Mouse (Mus musculus) stomach, postnatal 0 days (tissue): ENCODE results near the gene Nxn. TPM values are rescaled to one million over a fixed set of nuclear protein-coding genes. Genes with fewer than 3 reads are reported as not detected.
"Not testable (repeated sequence)": the region's sequence is repeated elsewhere in the genome, so short reads cannot be mapped to it uniquely, and the experiment has no call there.

Source experiments
- ATAC-seq: fragments of 200-750 bp; cut with Nextera tagmentation; 2 replicates; pipeline ENCODE4 v1.8.0; 2017; ENCODE audit not compliant: low FRiP score, low TSS enrichment
- DNase-seq: peaks from one replicate; pipeline ENCODE4 v3.0.0-alpha.2; 2016; ENCODE audit warnings: low spot score
- H3K27ac ChIP-seq: fragments of 300-500 bp; sonication (generic); replicated peaks from 2 replicates; pipeline ENCODE4 v1.5.1; 2014; ENCODE audit warnings: mild to moderate bottlenecking, control low read depth
- H3K27me3 ChIP-seq: fragments of 300-500 bp; sonication (generic); 2 replicates; pipeline ENCODE4 v1.6.1; 2014; ENCODE audit warnings: low read length; ENCODE audit not compliant: control insufficient read depth, insufficient read depth
- H3K36me3 ChIP-seq: fragments of 300-500 bp; sonication (generic); 2 replicates; pipeline ENCODE4 v1.6.1; 2014; ENCODE audit warnings: low read length, mixed read lengths; ENCODE audit not compliant: control insufficient read depth, insufficient read depth
- H3K4me1 ChIP-seq: fragments of 300-500 bp; sonication (generic); replicated peaks from 2 replicates; pipeline ENCODE4 v1.6.1; 2014; ENCODE audit warnings: antibody characterized with exemption; ENCODE audit not compliant: control insufficient read depth, insufficient read depth
- H3K4me2 ChIP-seq: fragments of 300-500 bp; sonication (generic); replicated peaks from 2 replicates; pipeline ENCODE4 v1.6.1; 2014; ENCODE audit warnings: low read depth, mild to moderate bottlenecking, control low read depth, moderate library complexity
- H3K4me3 ChIP-seq: fragments of 300-500 bp; sonication (generic); 2 replicates; pipeline ENCODE4 v1.5.1; 2014; ENCODE audit warnings: low read depth, low read length, control low read depth
- H3K9ac ChIP-seq: fragments of 300-500 bp; sonication (generic); 2 replicates; pipeline ENCODE4 v1.6.1; 2014; ENCODE audit warnings: mild to moderate bottlenecking, low read length, control low read depth, mixed read lengths
- H3K9me3 ChIP-seq: fragments of 300-500 bp; sonication (generic); 2 replicates; pipeline ENCODE4 v1.6.1; 2016; ENCODE audit warnings: low read length; ENCODE audit not compliant: control insufficient read depth
- CTCF ChIP-seq: IDR thresholded peaks from 2 replicates; pipeline ENCODE4 v1.5.1; 2016; ENCODE audit warnings: antibody characterized with exemption, low read depth, mild to moderate bottlenecking, moderate library complexity
- EP300 ChIP-seq: optimal IDR thresholded peaks from 2 replicates; pipeline ENCODE3; 2016; ENCODE audit warnings: antibody characterized with exemption
- WGBS: fragments of 180-500 bp; shearing (Covaris S2); extraction: QIAGEN DNeasy Blood & Tissue Kit; methylation state at CpG from one replicate; pipeline ENCODE4 v1.1.7; 2014; 5-methylcytosine and 5-hydroxymethylcytosine counted together
- polyA plus RNA-seq: library from polyadenylated mRNA; unstranded; fragments of >200 nt; fragmentation: Nextera tagmentation; extraction: Ambion mirVana; gene quantifications from 2 replicates; pipeline ENCODE4 v1.2.1, GENCODE M21; 2015

Gene Nxn
- polyA plus RNA-seq, 1 experiment from 2014 or later = 24.0 TPM

GRCm38 (mm10) chr11:76216049-76216540 is 182.8 kb downstream of the Nxn start:
- Histone ChIP-seq H3K4me3 (0 out of 2 replicates have a peak overlapping the region, but pooled peaks have one; percentile 80), H3K27ac (peak overlapping the region; percentile 97), H3K9me3 (no peaks in the 10 kb centered on the region), H3K4me2 (peak overlapping the region; percentile 92), H3K9ac (no peak overlapping the region), H3K4me1 (no peaks in the 10 kb centered on the region), H3K27me3 (no peaks in the 10 kb centered on the region), H3K36me3 (no peaks in the 10 kb centered on the region; the same call in 1 of the 2 replicates)
- ATAC-seq (no peak), DNase-seq (no peak)
- TF ChIP-seq CTCF = no peak
- TF ChIP-seq EP300 = no peak
- WGBS = 82% methylated on average over 5 of the region's 5 CpGs

GRCm38 (mm10) chr11:76215011-76215410 is 183.9 kb downstream of the Nxn start:
- H3K9me3 ChIP-seq = no peaks in the 10 kb centered on the region
- no peak overlapping the region for H3K4me2 ChIP-seq
- no peaks in the 10 kb centered on the region; the same call in 1 of the 2 replicates for H3K36me3 ChIP-seq
- H3K27ac ChIP-seq = peak overlapping the region; percentile 25; the same call in 1 of the 2 replicates
- no peaks in the 10 kb centered on the region for H3K27me3 ChIP-seq
- no peak for DNase-seq
- peak; percentile 54 for TF ChIP-seq EP300
- TF ChIP-seq CTCF = no peak
- no peaks in the 10 kb centered on the region; the same call in 1 of the 2 replicates for H3K4me1 ChIP-seq
- ATAC-seq = no peak
- H3K9ac ChIP-seq = no peak overlapping the region
- no peak overlapping the region for H3K4me3 ChIP-seq
- WGBS = 50% methylated on average over 2 of the region's 2 CpGs

GRCm38 (mm10) chr11:76213841-76214240 is 185.1 kb downstream of the Nxn start:
- Histone ChIP-seq H3K36me3 (no peaks in the 10 kb centered on the region; the same call in 1 of the 2 replicates), H3K9ac (no peak overlapping the region), H3K4me3 (no peak overlapping the region), H3K4me1 (no peaks in the 10 kb centered on the region; the same call in 1 of the 2 replicates), H3K27ac (peak overlapping the region; percentile 30; the same call in 1 of the 2 replicates), H3K9me3 (no peaks in the 10 kb centered on the region), H3K4me2 (no peak overlapping the region), H3K27me3 (no peaks in the 10 kb centered on the region)
- WGBS = 89% methylated on average over 5 of the region's 5 CpGs
- ATAC-seq = no peak
- TF ChIP-seq CTCF (no peak), EP300 (no peak)
- DNase-seq = no peak

GRCm38 (mm10) chr11:76211595-76211994 is 187.3 kb downstream of the Nxn start:
- H3K9ac ChIP-seq, ATAC-seq, H3K27ac ChIP-seq, H3K4me2 ChIP-seq, H3K27me3 ChIP-seq, H3K4me3 ChIP-seq, H3K4me1 ChIP-seq, H3K9me3 ChIP-seq, DNase-seq: not testable (repeated sequence)
- peaks cover 11% of the 10 kb centered on the region; the same call in 1 of the 2 replicates for H3K36me3 ChIP-seq
- WGBS = 54% methylated on average over 5 of the region's 6 CpGs

- Histone ChIP-seq H3K4me3 (no peak overlapping the region), H3K36me3 (peaks cover 11% of the 10 kb centered on the region; the same call in 1 of the 2 replicates), H3K9ac (no peak overlapping the region), H3K4me2 (no peak overlapping the region), H3K9me3 (no peaks in the 10 kb centered on the region), H3K27me3 (no peaks in the 10 kb centered on the region), H3K27ac (peak overlapping the region; percentile 50), H3K4me1 (no peaks in the 10 kb centered on the region; the same call in 1 of the 2 replicates)
- DNase-seq (no peak), ATAC-seq (no peak; the same call in 1 of the 2 replicates)
- TF ChIP-seq CTCF = no peak
- TF ChIP-seq EP300 = no peak
- 47% methylated on average over 13 of the region's 13 CpGs for WGBS
Observed at GRCm38 (mm10) chr11:76210228-76210985, 188.5 kb downstream of the Nxn start.

Other genes starting within 250 kb of the Nxn start
- gene Vps53, start 219.5 kb downstream of the Nxn start, polyA plus RNA-seq = 42.9 and 43.8 TPM in 2 replicates
- gene Fam57a, start 219.5 kb downstream of the Nxn start, polyA plus RNA-seq = 328 and 372 TPM in 2 replicates
- gene Dbil5, start 181.5 kb downstream of the Nxn start, polyA plus RNA-seq = 4.0 and 4.7 TPM in 2 replicates
- gene Gemin4, start 181.5 kb downstream of the Nxn start, polyA plus RNA-seq = 18.5 and 21.9 TPM in 2 replicates
- 13.4 and 14.7 TPM in 2 replicates for gene Mrm3, start 155.4 kb downstream of the Nxn start, polyA plus RNA-seq
- gene Glod4, start 155.4 kb downstream of the Nxn start, polyA plus RNA-seq = 92.9 and 99.9 TPM in 2 replicates
- gene Timm22, start 7.8 kb upstream of the Nxn start, polyA plus RNA-seq = 75.7 and 82.1 TPM in 2 replicates
- gene Abr, start 223.2 kb upstream of the Nxn start, polyA plus RNA-seq = 19.3 and 21.5 TPM in 2 replicates